Mouse (Mus musculus) MEL (cell line): Measurements from ENCODE around the gene Spem2.

Experiments used
- CTCF ChIP-seq, 3 experiments: IDR thresholded peaks in 2 of 3; conservative IDR thresholded peaks in 1 of 3; 2 replicates each; pipeline ENCODE4 v1.5.1; 2011 to 2012; ENCODE audit warnings: low read length in 3 of 3, low read depth in 2 of 3, mild to moderate bottlenecking in 2 of 3, improper control_type of control experiment in 1 of 3, inconsistent platforms in 1 of 3, mixed read lengths in 1 of 3, moderate library complexity in 1 of 3; ENCODE audit not compliant: control insufficient read depth in 1 of 3, insufficient read depth in 1 of 3, poor library complexity in 1 of 3, severe bottlenecking in 1 of 3
- KAT2A ChIP-seq: conservative IDR thresholded peaks from 2 replicates; pipeline ENCODE4 v1.6.1; 2012; ENCODE audit warnings: low read depth, low read length, improper control_type of control experiment, inconsistent platforms
- POLR2A ChIP-seq, 2 experiments: IDR thresholded peaks; 2 replicates each; pipeline ENCODE4 v1.6.1; 2011 to 2012; ENCODE audit warnings: low read length in 2 of 2, mild to moderate bottlenecking in 2 of 2, control low read depth in 1 of 2, improper control_type of control experiment in 1 of 2, low read depth in 1 of 2, moderate library complexity in 1 of 2; ENCODE audit not compliant: control insufficient read depth in 1 of 2, insufficient read depth in 1 of 2, poor library complexity in 1 of 2
- TAL1 ChIP-seq: IDR thresholded peaks from 2 replicates; pipeline ENCODE4 v1.6.1; 2012; ENCODE audit warnings: mild to moderate bottlenecking, inconsistent platforms, low read length, moderate library complexity, mixed read lengths
- TCF12 ChIP-seq: IDR thresholded peaks from 2 replicates; pipeline ENCODE4 v1.6.1; 2014; ENCODE audit warnings: low read depth, mild to moderate bottlenecking, inconsistent platforms, low read length, improper control_type of control experiment, moderate library complexity
- UBTF ChIP-seq: IDR thresholded peaks from 2 replicates; pipeline ENCODE4 v1.6.1; 2012; ENCODE audit warnings: low read depth, mild to moderate bottlenecking, inconsistent platforms, low read length, improper control_type of control experiment, moderate library complexity, borderline replicate concordance; ENCODE audit not compliant: insufficient read depth

DNA sequence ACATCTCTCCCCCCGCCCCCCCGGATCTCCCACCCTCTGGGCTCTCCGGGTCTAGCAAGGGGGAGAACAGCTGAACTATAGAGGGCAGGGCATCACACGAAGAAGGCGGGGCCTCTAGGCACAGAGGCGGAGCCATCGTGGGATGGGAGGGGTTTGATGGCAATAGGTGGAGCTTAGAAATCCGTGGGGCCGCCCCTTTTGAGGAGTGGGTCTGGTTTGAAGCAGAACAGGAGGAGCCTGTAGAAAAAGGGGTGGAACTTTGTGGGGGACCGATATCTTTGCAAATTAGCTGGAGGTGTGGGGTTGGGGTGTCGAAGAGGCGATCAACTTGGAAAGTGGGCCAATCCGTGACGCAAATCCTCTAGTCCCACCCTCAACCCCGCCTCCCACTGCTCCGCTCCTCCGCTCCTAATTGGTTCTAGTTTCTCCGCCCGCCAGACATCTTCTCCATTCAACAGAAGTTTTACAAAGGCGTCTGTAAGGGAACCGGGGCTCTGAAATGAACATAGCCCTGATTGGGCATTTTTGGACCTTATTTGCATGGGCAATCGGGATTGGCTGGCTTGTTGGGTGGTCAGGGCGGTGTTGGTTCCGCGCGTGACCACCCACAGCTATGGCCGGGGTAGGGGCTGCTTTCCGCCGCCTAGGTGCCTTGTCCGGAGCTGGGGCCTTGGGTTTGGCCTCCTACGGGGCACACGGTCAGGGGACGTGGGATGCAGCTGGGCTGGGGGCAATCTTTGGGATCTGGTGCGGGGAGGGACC, 19.9 kb upstream of the Spem2 start, which contains the start of gene Tmem256:
- peak; percentile 33 for TF ChIP-seq TCF12
- TF ChIP-seq POLR2A (IDR thresholded peaks at IDR 0.05; ENCODE audit: control insufficient read depth in 1 of 2, insufficient read depth in 1 of 2, low read depth in 1 of 2, low read length in 2 of 2, poor library complexity in 1 of 2) = peak in 1 of 2 experiments; percentile 88; a peak in 3 of 4 replicates
- no peak for TF ChIP-seq CTCF (IDR thresholded peaks at IDR 0.05 in 2 of 3, conservative IDR thresholded peaks at IDR 0.05 in 1 of 3; ENCODE audit: control insufficient read depth in 1 of 3, insufficient read depth in 1 of 3, low read depth in 2 of 3, low read length in 3 of 3, poor library complexity in 1 of 3, severe bottlenecking in 1 of 3)
- TF ChIP-seq TAL1 = no peak
- no peak for TF ChIP-seq UBTF
- TF ChIP-seq KAT2A = no peak; the same call in 1 of the 2 replicates
